In the genomic region with DNA sequence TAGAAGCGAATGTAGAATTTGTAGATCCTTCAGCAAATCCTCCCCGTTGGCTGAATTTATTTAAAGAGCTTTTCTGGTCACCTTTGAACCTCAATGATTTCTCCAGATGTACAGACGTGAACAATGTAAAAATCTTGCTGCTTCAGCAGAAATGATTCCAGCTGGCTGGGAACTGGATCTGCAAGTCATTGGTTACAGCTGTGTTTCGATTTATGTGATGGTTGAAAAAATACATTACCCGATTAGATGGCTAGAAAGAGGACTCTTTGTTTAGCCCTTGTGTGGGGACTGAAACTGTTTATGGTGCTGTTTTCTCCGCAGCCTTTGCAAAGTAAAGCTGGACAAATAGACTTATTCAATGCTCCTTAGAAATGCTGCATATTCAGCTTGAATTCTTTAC, we compare ENCODE assay signal across 9 mouse cellular contexts. TPM values are rescaled to one million over a fixed set of nuclear protein-coding genes. Genes with fewer than 3 reads are reported as not detected.
DNase-seq lines count a peak whose midpoint lies in the region; ATAC-seq and TF ChIP-seq lines count a peak whose summit lies in the region.
"Had no signal": no experiment of that assay in that cellular context is flagged by ENCODE, and none has a peak within 500 bp of the region (broad histone marks: within the 10 kb centered on the region; RNA-seq: fewer than 3 reads in every experiment).

No protein-coding gene starts in this region.

- peak overlapping the region; percentile 15; the same call in 1 of the 2 replicates for H3K4me2 ChIP-seq in intestine, embryonic 14.5 days (ENCODE audit: low read length)
- no peak overlapping the region for H3K4me2 ChIP-seq in intestine, postnatal 0 days (replicated peaks; ENCODE audit: low read depth)
- H3K4me2 ChIP-seq in forebrain, embryonic 15.5 days (replicated peaks) = no peak overlapping the region

- no peak overlapping the region for H3K4me3 ChIP-seq in intestine, embryonic 14.5 days (ENCODE audit: low read depth, low read length)
- no peak overlapping the region for H3K4me3 ChIP-seq in intestine, postnatal 0 days (ENCODE audit: low read depth, low read length)
- no peak overlapping the region for H3K4me3 ChIP-seq in forebrain, embryonic 15.5 days

- no peak for TF ChIP-seq CTCF in intestine, postnatal 0 days (IDR thresholded peaks at IDR 0.05; ENCODE audit: low read depth)
- no peak for TF ChIP-seq CTCF in brain, embryonic 14.5 days (IDR thresholded peaks at IDR 0.05; ENCODE audit: borderline replicate concordance, extremely low read depth, insufficient read depth, insufficient read length)

- DNase-seq in intestine, embryonic 14.5 days (ENCODE audit: low spot score) = no peak
- DNase-seq in brain, embryonic 14.5 days (ENCODE audit: low read depth) = peak; percentile 88
- DNase-seq in lung, postnatal 4 days = peak; percentile 14 to 43
- no peak for DNase-seq in urinary bladder, postnatal 10 days (ENCODE audit: low spot score)
- no peak for DNase-seq in thymus, postnatal 4 days
- DNase-seq in left cerebral cortex, postnatal 10 days (ENCODE audit: extremely low spot score in 1 of 2, low spot score in 2 of 2) = no peak

- H3K9me3 ChIP-seq in intestine, embryonic 14.5 days (ENCODE audit: control insufficient read depth, low read length) = no peaks in the 10 kb centered on the region
- no peaks in the 10 kb centered on the region for H3K9me3 ChIP-seq in intestine, postnatal 0 days (ENCODE audit: control insufficient read depth)
- no peaks in the 10 kb centered on the region for H3K9me3 ChIP-seq in forebrain, embryonic 15.5 days

- intact Hi-C loops in left cerebral cortex, postnatal 10 days (cut with DNase I) = no loop called here

- H3K27me3 ChIP-seq in intestine, embryonic 14.5 days (replicated peaks; ENCODE audit: control insufficient read depth, insufficient read depth, low read length) = no peaks in the 10 kb centered on the region
- H3K27me3 ChIP-seq in intestine, postnatal 0 days (replicated peaks; ENCODE audit: control insufficient read depth, insufficient read depth, low read length) = no peaks in the 10 kb centered on the region
- no peaks in the 10 kb centered on the region for H3K27me3 ChIP-seq in forebrain, embryonic 15.5 days

- no peak for TF ChIP-seq POLR2A in brain, embryonic 14.5 days (IDR thresholded peaks at IDR 0.05; ENCODE audit: borderline replicate concordance, extremely low read depth, insufficient read depth, insufficient read length, poor library complexity, severe bottlenecking)

- 15% methylated on average over 6 of the region's 6 CpGs for WGBS in intestine, embryonic 14.5 days
- 46% methylated on average over 6 of the region's 6 CpGs for WGBS in intestine, postnatal 0 days
- 15% methylated on average over 6 of the region's 6 CpGs for whole genome bisulfite sequencing in forebrain, embryonic 15.5 days

- H3K27ac ChIP-seq in intestine, embryonic 14.5 days (ENCODE audit: low read depth) = peak overlapping the region; percentile 71
- no peak overlapping the region for H3K27ac ChIP-seq in intestine, postnatal 0 days (ENCODE audit: low read depth, low read length)
- peak overlapping the region; percentile 74 for H3K27ac ChIP-seq in forebrain, embryonic 15.5 days (replicated peaks)

- H3K4me1 ChIP-seq in intestine, embryonic 14.5 days (replicated peaks; ENCODE audit: control insufficient read depth, insufficient read depth, low read length) = peaks cover 4% of the 10 kb centered on the region
- H3K4me1 ChIP-seq in intestine, postnatal 0 days (replicated peaks; ENCODE audit: control insufficient read depth, insufficient read depth, low read length) = no peaks in the 10 kb centered on the region
- H3K4me1 ChIP-seq in forebrain, embryonic 15.5 days = peaks cover 27% of the 10 kb centered on the region

- no peaks in the 10 kb centered on the region for H3K36me3 ChIP-seq in intestine, embryonic 14.5 days (ENCODE audit: control insufficient read depth, insufficient read depth, low read length)
- H3K36me3 ChIP-seq in intestine, postnatal 0 days (ENCODE audit: control insufficient read depth, insufficient read depth) = no peaks in the 10 kb centered on the region
- no peaks in the 10 kb centered on the region for H3K36me3 ChIP-seq in forebrain, embryonic 15.5 days

- no peak overlapping the region for H3K9ac ChIP-seq in intestine, embryonic 14.5 days (ENCODE audit: low read length)
- no peak overlapping the region for H3K9ac ChIP-seq in intestine, postnatal 0 days (ENCODE audit: low read depth, low read length)
- no peak overlapping the region for H3K9ac ChIP-seq in forebrain, embryonic 15.5 days (replicated peaks)

- ATAC-seq in intestine, embryonic 14.5 days (replicated peaks; ENCODE audit: low FRiP score, low TSS enrichment, low read depth) = no peak
- ATAC-seq in intestine, postnatal 0 days = no peak
- peak; percentile 63 for ATAC-seq in forebrain, embryonic 15.5 days (replicated peaks)

RNA-seq across cellular contexts. Expression of gene Gm11146, which starts 34.6 kb away (rescaled TPM):
- polyA plus RNA-seq in intestine, embryonic 14.5 days (2014; fragmentation: Nextera tagmentation; extraction: Ambion mirVana) = not detected in 2 replicates
- polyA plus RNA-seq in intestine, postnatal 0 days (2015; fragmentation: Nextera tagmentation; extraction: Ambion mirVana) = not detected in 2 replicates
- not detected in 2 replicates for polyA plus RNA-seq in brain, embryonic 14.5 days (2012; rRNA removed)
- polyA plus RNA-seq in forebrain, embryonic 15.5 days (2015; fragmentation: Nextera tagmentation; extraction: Ambion mirVana) = not detected in 2 replicates
- not detected for total RNA-seq in left cerebral cortex, postnatal 10 days (2021)
- polyA plus RNA-seq: heart, embryonic 14.5 days had no signal

Comparison
In these comparisons a context has a peak if more than half of its experiments do, and no peak if none do; other contexts are left out.
1. DNase-seq: peak in brain, embryonic 14.5 days (single experiment) and lung, postnatal 4 days (2 of 2); none in intestine, embryonic 14.5 days (single experiment), urinary bladder, postnatal 10 days (single experiment), thymus, postnatal 4 days (single experiment) and left cerebral cortex, postnatal 10 days (0 of 2).